Mouse (Mus musculus): Measurements from ENCODE around the gene C730034F03Rik. TPM values are rescaled to one million over a fixed set of nuclear protein-coding genes. Genes with fewer than 3 reads are reported as not detected.

C730034F03Rik gene
- polyA plus RNA-seq, 1 experiment from 2014 or later: 7.0 TPM

- peaks cover 23% of the 10 kb centered on the region for H3K4me1 ChIP-seq (replicated peaks; ENCODE audit: control insufficient read depth, insufficient read depth, low read length)
These were observed 24.6 kb downstream of the C730034F03Rik start, which contains the start of gene Mapk8ip2 for GRCm38 (mm10) chr15:89453865-89454478. Gene Mapk8ip2 (plus strand): TSS chr15:89453913.

DNA sequence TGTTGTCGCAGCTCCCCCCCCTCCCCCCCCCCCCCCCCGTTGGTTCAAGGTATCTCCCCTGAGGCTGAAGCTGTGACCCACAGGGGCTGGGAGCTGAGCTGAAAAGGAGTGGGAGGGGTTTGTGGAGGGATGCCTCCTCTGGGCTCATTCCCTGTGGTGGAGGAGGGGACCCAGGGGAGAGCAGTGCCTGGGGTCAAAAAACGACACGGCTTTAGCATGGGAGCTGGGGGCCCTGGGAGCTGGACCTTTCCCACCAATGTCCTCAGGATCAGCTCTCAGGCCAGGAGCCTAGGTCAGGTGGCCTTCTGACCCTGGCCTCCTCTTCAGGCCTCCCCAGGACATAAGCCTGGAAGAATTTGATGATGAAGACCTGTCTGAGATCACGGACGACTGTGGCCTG is 25.5 kb downstream of the C730034F03Rik start:
- Histone ChIP-seq H3K27ac (ENCODE audit: low read length) (no peak overlapping the region; the same call in 1 of the 2 replicates), H3K9ac (replicated peaks; ENCODE audit: low read depth, low read length) (peak overlapping the region; percentile 87), H3K36me3 (ENCODE audit: control insufficient read depth, insufficient read depth) (peaks cover 23% of the 10 kb centered on the region), H3K4me1 (replicated peaks; ENCODE audit: control insufficient read depth, insufficient read depth, low read length) (peaks cover 23% of the 10 kb centered on the region), H3K4me2 (ENCODE audit: low read length) (peak overlapping the region; percentile 88), H3K4me3 (replicated peaks; ENCODE audit: low read length) (peak overlapping the region; percentile 86), H3K27me3 (replicated peaks; ENCODE audit: control insufficient read depth, insufficient read depth, low read length) (no peaks in the 10 kb centered on the region), H3K9me3 (ENCODE audit: control insufficient read depth, low read length) (no peaks in the 10 kb centered on the region)
- WGBS: 9% methylated on average over 4 of the region's 6 CpGs
- peak; percentile 45 for ATAC-seq

More at GRCm38 (mm10) chr15:89453865-89454478, 24.6 kb downstream of the C730034F03Rik start, which contains the start of gene Mapk8ip2:
- H3K27me3 ChIP-seq (replicated peaks; ENCODE audit: control insufficient read depth, insufficient read depth, low read length): no peaks in the 10 kb centered on the region
- no peaks in the 10 kb centered on the region for H3K9me3 ChIP-seq (ENCODE audit: control insufficient read depth, low read length)
- H3K9ac ChIP-seq (replicated peaks; ENCODE audit: low read depth, low read length): peak within 1 kb of the TSS; percentile 87
- H3K4me3 ChIP-seq (replicated peaks; ENCODE audit: low read length): peak within 1 kb of the TSS; percentile 86
- ATAC-seq: peak; percentile 83
- peaks cover 16% of the 10 kb centered on the region for H3K36me3 ChIP-seq (ENCODE audit: control insufficient read depth, insufficient read depth)
- H3K4me2 ChIP-seq (ENCODE audit: low read length): peak within 1 kb of the TSS; percentile 88
- H3K27ac ChIP-seq (ENCODE audit: low read length): peak within 1 kb of the TSS; percentile 67
- under 1% methylated on average over 52 of the region's 53 CpGs for WGBS

DNA sequence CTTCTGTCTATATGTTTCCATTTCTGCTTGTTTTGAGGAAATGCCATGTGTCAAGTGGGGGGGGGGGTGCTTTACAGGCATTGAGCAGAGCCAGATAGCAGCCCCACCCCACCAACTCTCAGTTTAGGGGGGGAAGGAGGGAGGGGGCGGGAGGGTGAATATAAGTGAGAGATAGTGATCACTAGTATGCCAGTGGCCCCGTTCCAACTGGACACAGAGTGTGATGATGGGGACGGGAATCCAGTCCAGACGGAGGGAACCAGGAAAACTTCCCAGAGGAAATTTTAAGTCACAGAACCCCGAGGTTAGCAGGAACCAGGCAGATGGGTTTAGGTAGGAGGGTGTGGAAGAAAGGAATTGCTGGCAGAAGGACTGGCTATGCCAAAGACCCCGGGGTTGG is 26.3 kb downstream of the C730034F03Rik start:
- Histone ChIP-seq H3K36me3 (ENCODE audit: control insufficient read depth, insufficient read depth) (peaks cover 25% of the 10 kb centered on the region), H3K4me1 (replicated peaks; ENCODE audit: control insufficient read depth, insufficient read depth, low read length) (peaks cover 23% of the 10 kb centered on the region), H3K9me3 (ENCODE audit: control insufficient read depth, low read length) (no peaks in the 10 kb centered on the region), H3K9ac (replicated peaks; ENCODE audit: low read depth, low read length) (no peak overlapping the region), H3K27ac (ENCODE audit: low read length) (no peak overlapping the region), H3K4me2 (ENCODE audit: low read length) (peak overlapping the region; percentile 88), H3K4me3 (replicated peaks; ENCODE audit: low read length) (peak overlapping the region; percentile 86), H3K27me3 (replicated peaks; ENCODE audit: control insufficient read depth, insufficient read depth, low read length) (no peaks in the 10 kb centered on the region)
- 77% methylated on average over 6 of the region's 6 CpGs for WGBS
- ATAC-seq: no peak

DNA sequence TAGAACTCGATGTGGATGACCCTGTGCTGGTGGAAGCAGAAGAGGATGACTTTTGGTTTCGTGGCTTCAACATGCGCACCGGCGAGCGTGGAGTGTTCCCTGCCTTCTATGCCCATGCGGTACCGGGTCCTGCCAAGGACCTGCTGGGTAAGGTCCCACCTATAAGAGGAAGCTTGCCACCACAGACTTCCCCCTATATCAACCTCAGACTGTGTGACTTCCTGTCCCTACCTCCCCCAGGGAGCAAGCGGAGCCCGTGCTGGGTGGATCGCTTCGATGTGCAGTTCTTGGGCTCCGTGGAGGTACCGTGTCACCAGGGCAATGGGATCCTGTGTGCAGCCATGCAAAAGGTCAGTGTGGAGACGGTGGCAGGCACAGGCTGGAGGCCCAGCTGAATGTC is 29.6 kb downstream of the C730034F03Rik start:
- Histone ChIP-seq H3K27ac (ENCODE audit: low read length) (no peak overlapping the region), H3K4me2 (ENCODE audit: low read length) (no peak overlapping the region), H3K36me3 (ENCODE audit: control insufficient read depth, insufficient read depth) (peaks cover 42% of the 10 kb centered on the region), H3K4me1 (replicated peaks; ENCODE audit: control insufficient read depth, insufficient read depth, low read length) (peaks cover 15% of the 10 kb centered on the region), H3K27me3 (replicated peaks; ENCODE audit: control insufficient read depth, insufficient read depth, low read length) (no peaks in the 10 kb centered on the region), H3K4me3 (replicated peaks; ENCODE audit: low read length) (no peak overlapping the region), H3K9me3 (ENCODE audit: control insufficient read depth, low read length) (no peaks in the 10 kb centered on the region), H3K9ac (replicated peaks; ENCODE audit: low read depth, low read length) (no peak overlapping the region)
- 95% methylated on average over 15 of the region's 15 CpGs for WGBS
- no peak for ATAC-seq

GRCm38 (mm10) chr15:89459821-89460220 is 30.4 kb downstream of the C730034F03Rik start:
- no peak overlapping the region for H3K4me3 ChIP-seq (replicated peaks; ENCODE audit: low read length)
- H3K27me3 ChIP-seq (replicated peaks; ENCODE audit: control insufficient read depth, insufficient read depth, low read length): no peaks in the 10 kb centered on the region
- no peak for ATAC-seq
- 90% methylated on average over 7 of the region's 7 CpGs for WGBS
- no peak overlapping the region for H3K9ac ChIP-seq (replicated peaks; ENCODE audit: low read depth, low read length)
- no peak overlapping the region for H3K4me2 ChIP-seq (ENCODE audit: low read length)
- peaks cover 42% of the 10 kb centered on the region for H3K36me3 ChIP-seq (ENCODE audit: control insufficient read depth, insufficient read depth)
- no peak overlapping the region for H3K27ac ChIP-seq (ENCODE audit: low read length)
- H3K4me1 ChIP-seq (replicated peaks; ENCODE audit: control insufficient read depth, insufficient read depth, low read length): peaks cover 12% of the 10 kb centered on the region
- no peaks in the 10 kb centered on the region for H3K9me3 ChIP-seq (ENCODE audit: control insufficient read depth, low read length)

DNA sequence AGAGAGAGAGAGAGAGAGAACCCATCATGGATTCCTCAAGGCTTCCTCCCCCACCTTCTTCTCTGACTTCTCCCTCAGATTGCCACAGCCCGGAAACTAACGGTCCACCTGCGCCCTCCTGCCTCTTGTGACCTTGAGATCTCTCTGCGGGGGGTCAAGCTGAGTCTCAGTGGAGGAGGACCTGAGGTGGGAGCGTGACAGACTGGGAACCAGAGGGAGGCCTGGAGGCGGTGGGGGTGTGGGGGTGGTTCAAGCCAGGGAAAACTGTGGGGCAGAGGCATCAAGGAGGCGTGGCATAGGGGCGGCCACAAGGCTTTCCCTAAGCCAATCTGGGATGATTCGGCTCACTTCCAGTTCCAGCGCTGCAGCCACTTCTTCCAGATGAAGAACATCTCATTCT is 30.9 kb downstream of the C730034F03Rik start:
- peaks cover 42% of the 10 kb centered on the region for H3K36me3 ChIP-seq (ENCODE audit: control insufficient read depth, insufficient read depth)
- H3K27me3 ChIP-seq (replicated peaks; ENCODE audit: control insufficient read depth, insufficient read depth, low read length): no peaks in the 10 kb centered on the region
- H3K4me2 ChIP-seq (ENCODE audit: low read length): no peak overlapping the region
- H3K9ac ChIP-seq (replicated peaks; ENCODE audit: low read depth, low read length): no peak overlapping the region
- no peaks in the 10 kb centered on the region for H3K9me3 ChIP-seq (ENCODE audit: control insufficient read depth, low read length)
- 77% methylated on average over 10 of the region's 10 CpGs for WGBS
- no peak overlapping the region for H3K27ac ChIP-seq (ENCODE audit: low read length)
- ATAC-seq: no peak
- no peak overlapping the region for H3K4me3 ChIP-seq (replicated peaks; ENCODE audit: low read length)
- peaks cover 8% of the 10 kb centered on the region for H3K4me1 ChIP-seq (replicated peaks; ENCODE audit: control insufficient read depth, insufficient read depth, low read length)

DNA sequence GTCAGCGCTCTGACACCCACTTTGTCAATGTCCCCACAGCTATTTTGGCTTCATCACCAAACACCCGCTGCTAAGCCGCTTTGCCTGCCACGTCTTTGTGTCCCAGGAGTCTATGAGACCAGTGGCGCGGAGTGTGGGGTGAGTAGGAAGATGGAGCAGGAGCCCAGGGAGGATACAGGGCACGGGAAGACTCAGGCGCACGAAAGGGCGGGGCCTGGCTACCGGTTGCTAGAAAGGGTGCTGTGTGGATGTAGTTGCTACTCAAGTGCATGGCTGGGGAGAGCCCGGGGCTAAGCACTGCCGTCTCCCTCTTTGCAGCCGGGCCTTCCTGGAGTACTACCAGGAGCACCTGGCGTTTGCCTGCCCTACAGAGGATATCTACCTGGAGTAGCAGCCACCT is 31.9 kb downstream of the C730034F03Rik start:
- no peaks in the 10 kb centered on the region for H3K27me3 ChIP-seq (replicated peaks; ENCODE audit: control insufficient read depth, insufficient read depth, low read length)
- WGBS: 86% methylated on average over 15 of the region's 15 CpGs
- no peak overlapping the region for H3K4me2 ChIP-seq (ENCODE audit: low read length)
- H3K27ac ChIP-seq (ENCODE audit: low read length): no peak overlapping the region
- no peak overlapping the region for H3K9ac ChIP-seq (replicated peaks; ENCODE audit: low read depth, low read length)
- ATAC-seq: no peak
- no peaks in the 10 kb centered on the region; the same call in 1 of the 2 replicates for H3K4me1 ChIP-seq (replicated peaks; ENCODE audit: control insufficient read depth, insufficient read depth, low read length)
- H3K36me3 ChIP-seq (ENCODE audit: control insufficient read depth, insufficient read depth): peaks cover 42% of the 10 kb centered on the region
- H3K4me3 ChIP-seq (replicated peaks; ENCODE audit: low read length): no peak overlapping the region
- no peaks in the 10 kb centered on the region for H3K9me3 ChIP-seq (ENCODE audit: control insufficient read depth, low read length)

DNA sequence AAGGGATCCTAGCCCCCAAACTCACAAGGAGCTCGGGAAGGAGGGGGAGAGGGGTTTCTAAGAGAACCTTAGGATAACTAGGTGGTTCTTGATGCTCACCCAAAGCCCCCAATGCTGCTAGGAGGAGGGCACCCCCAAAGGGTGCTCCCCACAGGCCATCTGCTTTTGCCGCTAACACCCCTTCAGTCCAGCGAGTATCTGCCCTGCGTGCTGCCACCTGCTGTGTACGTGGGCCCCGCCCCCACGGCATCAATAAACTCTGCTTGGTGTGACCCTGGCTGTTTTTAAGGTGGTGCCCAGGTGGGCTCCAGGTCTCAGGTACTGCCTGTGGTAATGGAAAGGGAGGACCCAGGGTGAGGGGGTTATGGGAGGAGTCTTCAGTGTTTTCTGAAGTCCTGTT is 32.8 kb downstream of the C730034F03Rik start:
- H3K4me3 ChIP-seq (replicated peaks; ENCODE audit: low read length): no peak overlapping the region
- H3K36me3 ChIP-seq (ENCODE audit: control insufficient read depth, insufficient read depth): peaks cover 36% of the 10 kb centered on the region
- no peaks in the 10 kb centered on the region for H3K27me3 ChIP-seq (replicated peaks; ENCODE audit: control insufficient read depth, insufficient read depth, low read length)
- H3K4me1 ChIP-seq (replicated peaks; ENCODE audit: control insufficient read depth, insufficient read depth, low read length): no peaks in the 10 kb centered on the region
- no peak for ATAC-seq
- WGBS: 87% methylated on average over 7 of the region's 7 CpGs
- H3K4me2 ChIP-seq (ENCODE audit: low read length): no peak overlapping the region
- no peak overlapping the region for H3K9ac ChIP-seq (replicated peaks; ENCODE audit: low read depth, low read length)
- no peaks in the 10 kb centered on the region for H3K9me3 ChIP-seq (ENCODE audit: control insufficient read depth, low read length)
- no peak overlapping the region for H3K27ac ChIP-seq (ENCODE audit: low read length)

- Histone ChIP-seq H3K4me3 (replicated peaks; ENCODE audit: low read length) (no peak overlapping the region), H3K9me3 (ENCODE audit: control insufficient read depth, low read length) (no peaks in the 10 kb centered on the region), H3K27me3 (replicated peaks; ENCODE audit: control insufficient read depth, insufficient read depth, low read length) (no peaks in the 10 kb centered on the region), H3K9ac (replicated peaks; ENCODE audit: low read depth, low read length) (no peak overlapping the region), H3K4me1 (replicated peaks; ENCODE audit: control insufficient read depth, insufficient read depth, low read length) (no peaks in the 10 kb centered on the region), H3K4me2 (ENCODE audit: low read length) (no peak overlapping the region), H3K36me3 (ENCODE audit: control insufficient read depth, insufficient read depth) (peaks cover 30% of the 10 kb centered on the region), H3K27ac (ENCODE audit: low read length) (no peak overlapping the region)
- WGBS: 65% methylated on average over 5 of the region's 5 CpGs
- no peak for ATAC-seq
These were observed 34.2 kb downstream of the C730034F03Rik start for GRCm38 (mm10) chr15:89463334-89464235.

All from forebrain, embryonic 16.5 days (tissue).